In the genomic region with DNA sequence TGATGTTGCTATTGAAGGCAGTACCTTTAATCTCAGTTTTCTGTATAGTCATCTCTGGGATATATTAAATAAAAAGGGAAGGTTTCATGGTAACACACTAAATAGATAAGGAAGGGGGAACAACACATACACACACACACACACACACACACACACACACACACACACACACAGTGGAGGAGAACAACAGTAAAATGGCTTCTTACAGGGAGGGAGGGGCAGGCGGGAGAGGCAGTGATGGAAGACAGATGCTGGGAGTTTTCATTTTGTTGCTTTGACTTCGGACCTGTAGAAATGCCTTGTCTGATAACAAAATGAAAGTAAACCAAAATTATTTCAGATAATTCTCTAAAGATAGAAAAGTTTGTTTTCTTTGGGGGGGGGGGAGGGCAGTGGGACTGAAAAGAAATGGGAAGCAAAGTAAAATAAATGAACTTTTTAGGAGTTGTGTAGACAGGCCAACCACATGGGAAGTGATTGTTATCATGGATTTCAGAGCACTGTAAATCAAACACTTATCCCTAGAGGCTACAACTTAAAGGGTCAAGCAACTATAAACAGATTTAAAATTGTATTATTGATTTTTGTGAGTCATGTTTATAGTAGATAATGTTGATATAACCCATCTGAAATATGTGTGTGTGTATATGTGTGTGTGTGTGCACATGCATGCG, we compare ENCODE assay signal across 24 mouse cellular contexts. TPM values are rescaled to one million over a fixed set of nuclear protein-coding genes. Genes with fewer than 3 reads are reported as not detected.
DNase-seq lines count a peak whose midpoint lies in the region; ATAC-seq lines count a peak whose summit lies in the region.
"Had no signal": no experiment of that assay in that cellular context is flagged by ENCODE, and none has a peak within 500 bp of the region (broad histone marks: within the 10 kb centered on the region; RNA-seq: fewer than 3 reads in every experiment).

No protein-coding gene starts in this region.

- peak overlapping the region; percentile 25; the same call in 1 of the 2 replicates for H3K27ac ChIP-seq in kidney, embryonic 14.5 days (ENCODE audit: low read depth, low read length)
- peak overlapping the region; percentile 58; the same call in 1 of the 2 replicates for H3K27ac ChIP-seq in kidney, embryonic 16.5 days (ENCODE audit: low read length)
- H3K27ac ChIP-seq: embryonic facial prominence, embryonic 10.5 days; embryonic facial prominence, embryonic 12.5 days; forebrain, embryonic 13.5 days; forebrain, embryonic 15.5 days had no signal

- no peak overlapping the region for H3K9ac ChIP-seq in kidney, embryonic 14.5 days (ENCODE audit: low read depth, low read length)
- H3K9ac ChIP-seq in kidney, embryonic 16.5 days (replicated peaks; ENCODE audit: low read length): no peak overlapping the region
- H3K9ac ChIP-seq: embryonic facial prominence, embryonic 12.5 days; forebrain, embryonic 13.5 days; forebrain, embryonic 15.5 days had no signal

- DNase-seq in kidney, adult 18-20 months: no peak
- DNase-seq in kidney, postnatal 25 days: no peak
- peak; percentile 35 for DNase-seq in kidney, postnatal 10 days
- DNase-seq in kidney, adult 11 months: no peak
- DNase-seq: adrenal gland, adult 8-10 months; adrenal gland, postnatal 14 days; adrenal gland, postnatal 36 days; B cell, adult 2 months; cerebellum, adult 11-12 months; cerebellum, adult 2 months; cerebellum, adult 9-10 months; cerebellum, postnatal 10 days; cerebellum, postnatal 25 days had no signal

- H3K36me3 ChIP-seq in kidney, embryonic 14.5 days (ENCODE audit: control insufficient read depth, insufficient read depth, low read length): no peaks in the 10 kb centered on the region
- no peaks in the 10 kb centered on the region for H3K36me3 ChIP-seq in kidney, embryonic 16.5 days (ENCODE audit: insufficient read depth, low read length)
- H3K36me3 ChIP-seq: embryonic facial prominence, embryonic 10.5 days; embryonic facial prominence, embryonic 12.5 days; forebrain, embryonic 15.5 days; G1E had no signal

- H3K4me1 ChIP-seq in kidney, embryonic 14.5 days (ENCODE audit: control insufficient read depth, insufficient read depth, low read length): no peaks in the 10 kb centered on the region
- H3K4me1 ChIP-seq in kidney, embryonic 16.5 days (ENCODE audit: insufficient read depth, low read length): peaks cover 3% of the 10 kb centered on the region
- H3K4me1 ChIP-seq: embryonic facial prominence, embryonic 12.5 days; forebrain, embryonic 13.5 days; forebrain, embryonic 15.5 days had no signal

- no peaks in the 10 kb centered on the region for H3K27me3 ChIP-seq in kidney, embryonic 14.5 days (ENCODE audit: control insufficient read depth, insufficient read depth, low read length)
- 0 out of 2 replicates have a peak, but pooled peaks cover 2% of the 10 kb centered on the region for H3K27me3 ChIP-seq in kidney, embryonic 16.5 days (ENCODE audit: insufficient read depth, low read length)
- H3K27me3 ChIP-seq: CH12.LX; embryonic facial prominence, embryonic 12.5 days; forebrain, embryonic 13.5 days; forebrain, embryonic 15.5 days; Patski had no signal

- no peak overlapping the region for H3K4me2 ChIP-seq in kidney, embryonic 14.5 days (replicated peaks; ENCODE audit: low read depth, low read length)
- no peak overlapping the region for H3K4me2 ChIP-seq in kidney, embryonic 16.5 days (replicated peaks; ENCODE audit: low read depth, low read length)
- H3K4me2 ChIP-seq: embryonic facial prominence, embryonic 12.5 days; forebrain, embryonic 13.5 days; forebrain, embryonic 15.5 days had no signal

- 55% methylated on average over 3 of the region's 3 CpGs for WGBS in kidney, embryonic 14.5 days
- WGBS in kidney, embryonic 16.5 days: 61% methylated on average over 3 of the region's 3 CpGs

- no peak overlapping the region for H3K4me3 ChIP-seq in kidney, embryonic 14.5 days (ENCODE audit: low read length)
- no peak overlapping the region for H3K4me3 ChIP-seq in kidney, embryonic 16.5 days (ENCODE audit: low read length)
- H3K4me3 ChIP-seq: embryonic facial prominence, embryonic 10.5 days; embryonic facial prominence, embryonic 12.5 days; forebrain, embryonic 13.5 days; forebrain, embryonic 15.5 days had no signal

- H3K9me3 ChIP-seq in kidney, embryonic 14.5 days (ENCODE audit: control insufficient read depth, low read length): no peaks in the 10 kb centered on the region
- no peaks in the 10 kb centered on the region for H3K9me3 ChIP-seq in kidney, embryonic 16.5 days (ENCODE audit: low read length)
- H3K9me3 ChIP-seq: embryonic facial prominence, embryonic 10.5 days; embryonic facial prominence, embryonic 12.5 days; forebrain, embryonic 13.5 days; forebrain, embryonic 15.5 days; G1E had no signal

- ATAC-seq in kidney, embryonic 14.5 days (ENCODE audit: low FRiP score, low TSS enrichment): 0 out of 2 replicates have a peak, but pooled peaks have one; percentile 68
- ATAC-seq in kidney, embryonic 16.5 days (ENCODE audit: low FRiP score, low TSS enrichment): peak; percentile 76
- ATAC-seq: activated CD4-positive, CD25-positive, alpha-beta regulatory T cell, adult 4 months; CD4-positive, CD25-positive, alpha-beta regulatory T cell, adult 4 months; forebrain, embryonic 13.5 days; forebrain, embryonic 15.5 days; Patski had no signal

RNA-seq across cellular contexts. Expression of gene Cd83, which starts 30.0 kb away (rescaled TPM):
- polyA plus RNA-seq in kidney, embryonic 14.5 days (2014; fragmentation: Nextera tagmentation; extraction: Ambion mirVana): 26.8 and 34.6 TPM in 2 replicates
- 35.0 and 35.2 TPM in 2 replicates for polyA plus RNA-seq in kidney, embryonic 16.5 days (2015; fragmentation: Nextera tagmentation; extraction: Ambion mirVana)
- polyA plus RNA-seq: G1E, Patski had no signal
